Mouse (Mus musculus) heart, embryonic 10.5 days (tissue): ENCODE results near the gene Gm10770. TPM values are rescaled to one million over a fixed set of nuclear protein-coding genes. Genes with fewer than 3 reads are reported as not detected.

Experiments used
- polyA plus RNA-seq: library from polyadenylated mRNA; unstranded; fragments of >200 nt; fragmentation: Nextera tagmentation; extraction: Ambion mirVana; gene quantifications from 2 replicates; pipeline ENCODE4 v1.2.1, GENCODE M21; 2016

Gene Gm10770
- polyA plus RNA-seq, 1 experiment from 2014 or later, result not detected

Other genes starting within 250 kb of the Gm10770 start
- 4.3 and 5.7 TPM in 2 replicates for gene Zfp120, start 43.0 kb downstream of the Gm10770 start, polyA plus RNA-seq
- 0.16 TPM in 1 of 2 replicates, not detected in the other for gene Gm14139, start 2.1 kb upstream of the Gm10770 start, polyA plus RNA-seq
- 5.6 and 7.0 TPM in 2 replicates for gene Zfp937, start 38.4 kb upstream of the Gm10770 start, polyA plus RNA-seq
- 4.0 and 4.8 TPM in 2 replicates for gene Gm21994, start 75.9 kb upstream of the Gm10770 start, polyA plus RNA-seq
- gene Gm14124, start 77.8 kb upstream of the Gm10770 start, polyA plus RNA-seq, result not detected in 2 replicates
- gene Gm10130, start 144.0 kb upstream of the Gm10770 start, polyA plus RNA-seq, result 1.9 and 2.7 TPM in 2 replicates
- 4.9 and 6.7 TPM in 2 replicates for gene 3300002I08Rik, start 183.1 kb upstream of the Gm10770 start, polyA plus RNA-seq